Mouse (Mus musculus) ES-CJ7 (cell line): ENCODE results near the gene Epha4.

Experiments
- DNase-seq: peaks from one replicate; pipeline ENCODE4 v3.0.0; 2011; ENCODE audit warnings: low read depth, low spot score

Gene Epha4

DNA sequence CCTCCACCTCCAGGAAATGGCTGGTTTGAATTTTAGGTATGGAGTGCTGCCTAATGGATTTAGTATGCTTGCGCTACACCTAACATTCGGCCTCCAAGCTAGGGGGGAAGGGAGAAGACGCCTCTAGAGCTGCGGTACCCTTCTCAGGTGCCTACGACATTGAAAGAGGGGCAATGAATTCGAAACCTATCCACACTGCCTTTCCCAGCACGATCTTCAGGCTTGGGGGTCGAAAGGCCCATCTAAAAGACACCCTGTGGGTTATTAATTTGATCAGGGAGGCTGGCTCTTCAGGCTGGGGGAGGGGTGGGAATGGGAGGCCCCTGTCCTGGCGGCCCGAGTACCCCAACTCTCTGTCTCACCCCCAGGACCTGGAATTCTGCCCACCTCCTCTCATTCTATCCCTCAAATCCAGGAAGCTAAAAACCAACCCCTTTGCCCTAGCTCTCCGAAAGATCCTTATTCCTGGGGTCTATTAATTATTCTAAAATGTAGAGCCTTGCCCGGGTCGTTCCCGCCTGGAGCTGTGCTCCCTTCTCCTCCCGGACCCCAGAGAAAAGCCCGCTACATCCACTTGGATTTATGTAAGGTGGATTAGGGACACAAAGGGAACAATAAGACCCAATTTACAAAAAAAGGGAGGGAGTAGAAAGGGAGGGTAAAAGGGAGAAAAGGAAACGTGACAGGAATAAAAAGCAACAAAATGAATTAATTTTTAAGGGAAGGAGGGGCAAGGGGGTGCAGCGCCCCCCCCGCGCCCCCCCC is 2.3 kb downstream of the Epha4 start:
- peak; percentile 63 for DNase-seq

- no peak for DNase-seq
Measured at GRCm38 (mm10) chr1:77512059-77512407, 2.9 kb downstream of the Epha4 start.

- DNase-seq: no peak
Measured at GRCm38 (mm10) chr1:77511372-77512058, 3.4 kb downstream of the Epha4 start.

DNA sequence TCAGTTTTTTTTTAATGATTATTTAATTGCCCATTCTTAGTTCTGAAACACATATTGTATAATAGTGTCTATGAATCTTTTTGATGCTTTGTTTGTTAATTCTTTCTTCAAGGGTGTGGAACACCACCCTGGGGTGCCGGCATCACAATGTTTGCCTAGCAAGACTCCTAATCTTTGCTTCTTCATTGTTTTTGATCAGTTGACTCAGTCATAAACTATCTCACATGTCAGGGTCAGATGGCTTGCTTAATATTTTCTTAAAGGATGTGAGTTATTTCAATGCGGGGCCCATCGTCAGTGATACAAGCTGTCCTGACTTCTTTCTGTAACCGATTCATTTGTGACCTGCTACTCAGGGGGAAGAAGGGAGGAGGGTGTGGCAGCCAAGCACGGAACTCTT is 4.3 kb downstream of the Epha4 start:
- no peak for DNase-seq

- DNase-seq: no peak
Measured at GRCm38 (mm10) chr1:77506856-77507200, 8.1 kb downstream of the Epha4 start.

DNA sequence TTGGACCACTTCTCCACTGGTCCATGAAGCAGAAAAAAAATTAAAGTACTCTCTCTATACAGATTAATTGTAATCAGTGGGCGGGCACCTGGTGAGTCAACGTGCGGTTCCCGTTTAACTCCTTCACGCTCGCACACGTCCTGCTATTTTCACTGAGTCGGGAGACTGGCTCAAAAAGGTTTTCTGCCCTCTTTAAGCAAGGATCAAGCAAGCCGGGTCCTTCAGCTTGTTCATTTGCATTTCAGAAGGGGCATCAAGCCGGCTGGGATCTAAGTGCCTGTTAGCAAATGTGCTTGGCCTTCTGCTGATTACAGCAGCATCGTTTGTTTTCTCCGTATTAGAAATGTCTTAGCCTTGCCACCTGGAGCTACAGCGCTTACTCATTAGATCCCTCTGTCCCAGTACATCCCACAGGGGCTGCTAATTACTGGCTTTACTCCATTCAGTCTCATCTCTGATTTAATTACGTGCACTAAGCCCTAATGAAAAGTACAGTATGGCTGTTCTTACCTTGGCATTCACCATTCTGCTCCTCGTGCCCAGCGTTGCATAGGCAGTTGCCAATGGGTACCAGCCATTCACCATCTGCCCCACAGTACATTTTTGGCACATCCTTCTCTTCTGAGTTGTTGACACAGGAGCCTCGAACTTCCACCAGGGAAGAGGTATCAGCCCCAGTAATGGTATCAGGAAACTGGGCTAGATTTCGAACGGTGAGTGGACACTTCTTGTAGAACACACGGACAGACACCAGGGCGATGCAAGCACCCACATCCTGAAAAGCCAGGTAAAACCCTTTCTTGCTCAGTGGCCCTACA is 8.6 kb downstream of the Epha4 start:
- DNase-seq: peak; percentile 32

DNA sequence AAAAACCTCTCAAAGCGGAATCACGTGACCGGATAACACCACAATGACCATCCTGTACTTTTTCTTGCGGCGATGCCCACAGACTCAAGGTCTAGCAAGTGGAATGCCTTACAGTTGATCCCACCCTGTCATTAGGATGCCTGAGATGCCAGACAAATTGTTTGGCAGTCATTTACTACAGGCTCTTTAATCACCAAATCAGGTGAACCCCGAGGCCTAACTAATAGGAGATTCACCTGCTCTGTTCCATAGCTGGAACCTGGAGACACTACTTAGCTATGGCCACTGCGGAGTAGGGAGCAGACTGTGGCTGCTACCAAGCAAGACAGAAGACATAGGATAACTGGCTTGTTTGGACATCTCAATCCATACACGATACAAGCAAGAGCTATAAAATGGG is 9.6 kb downstream of the Epha4 start:
- no peak for DNase-seq

- DNase-seq: peak; percentile 49
Measured at GRCm38 (mm10) chr1:77504813-77505212, 10.1 kb downstream of the Epha4 start.

DNA sequence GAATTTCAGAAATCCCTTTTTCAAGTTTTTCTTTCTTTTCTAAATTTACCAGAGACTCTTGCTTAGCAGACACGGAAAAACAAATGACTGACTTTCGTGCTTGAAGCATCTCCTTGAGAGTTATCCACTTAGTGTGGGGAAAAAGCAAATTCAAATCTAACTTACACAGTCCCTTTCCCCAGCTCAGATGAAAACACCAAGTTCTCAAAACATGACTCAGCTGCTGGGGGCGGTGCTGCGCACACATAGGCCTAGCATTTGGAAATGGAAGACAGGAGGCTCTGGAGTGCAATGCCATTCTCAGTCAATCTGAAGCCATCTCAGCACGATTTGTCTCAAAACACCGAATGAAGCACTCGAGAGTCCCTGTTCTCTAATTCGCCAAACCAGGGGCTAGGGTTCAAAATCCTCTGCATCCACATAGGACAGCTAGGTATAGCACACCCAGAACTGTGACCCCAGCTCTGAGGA is 11.1 kb downstream of the Epha4 start:
- no peak for DNase-seq

DNA sequence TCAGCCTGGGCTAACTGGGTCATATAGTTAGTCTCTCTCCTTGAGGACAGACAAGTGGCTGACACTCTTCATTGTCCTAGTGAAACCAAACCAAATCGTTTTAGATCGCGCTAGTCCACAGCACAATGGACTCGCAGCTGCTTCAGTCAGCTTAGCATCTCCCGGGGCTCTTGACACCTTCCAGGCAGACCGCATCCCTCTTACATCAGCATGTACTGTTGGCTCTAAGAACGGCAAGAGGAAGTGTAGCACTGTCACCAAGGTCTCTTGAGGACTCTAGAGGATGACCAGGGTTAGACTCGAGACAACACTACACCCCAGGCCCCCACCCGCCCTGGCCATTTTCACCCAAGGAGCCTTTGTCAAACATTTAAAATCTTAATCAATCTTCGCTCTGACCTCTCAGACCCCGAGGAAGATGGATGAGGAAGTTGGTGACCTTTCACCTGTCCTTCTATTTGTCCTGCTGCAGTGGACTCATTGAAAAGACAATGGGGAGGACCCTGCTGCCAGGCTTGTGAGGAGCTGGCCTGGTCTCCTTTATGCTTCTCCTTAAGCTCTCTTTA is 12.3 kb downstream of the Epha4 start:
- peak; percentile 83 for DNase-seq

DNA sequence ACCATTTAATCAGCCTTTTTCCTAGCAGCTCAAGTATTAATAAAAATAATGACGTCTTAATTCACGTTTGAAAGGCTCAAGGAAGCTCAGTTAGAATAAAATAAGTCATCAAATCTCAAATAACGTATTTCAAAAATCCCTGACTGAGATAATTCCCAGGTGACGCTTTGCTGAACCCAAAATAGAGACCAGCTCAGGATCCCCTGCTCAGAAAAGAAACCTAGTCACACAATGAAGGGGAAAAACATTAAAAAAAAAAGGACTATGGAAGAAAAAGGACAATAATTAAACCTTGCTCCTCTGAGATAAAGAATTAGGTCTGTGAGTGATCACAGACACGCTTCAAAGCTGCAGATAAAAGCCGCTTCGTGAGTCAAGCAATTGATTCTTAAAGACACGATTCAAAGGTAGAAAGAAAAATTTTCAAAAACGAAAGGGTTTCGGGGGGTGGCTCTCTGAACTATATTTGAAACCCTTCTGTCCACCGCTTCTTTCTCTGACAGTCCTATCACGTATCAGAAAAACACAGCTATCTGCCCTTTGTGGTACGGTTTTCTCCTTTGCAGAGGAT is 13.4 kb downstream of the Epha4 start:
- no peak for DNase-seq

GRCm38 (mm10) chr1:77497506-77497905 is 17.4 kb downstream of the Epha4 start:
- DNase-seq: no peak

DNA sequence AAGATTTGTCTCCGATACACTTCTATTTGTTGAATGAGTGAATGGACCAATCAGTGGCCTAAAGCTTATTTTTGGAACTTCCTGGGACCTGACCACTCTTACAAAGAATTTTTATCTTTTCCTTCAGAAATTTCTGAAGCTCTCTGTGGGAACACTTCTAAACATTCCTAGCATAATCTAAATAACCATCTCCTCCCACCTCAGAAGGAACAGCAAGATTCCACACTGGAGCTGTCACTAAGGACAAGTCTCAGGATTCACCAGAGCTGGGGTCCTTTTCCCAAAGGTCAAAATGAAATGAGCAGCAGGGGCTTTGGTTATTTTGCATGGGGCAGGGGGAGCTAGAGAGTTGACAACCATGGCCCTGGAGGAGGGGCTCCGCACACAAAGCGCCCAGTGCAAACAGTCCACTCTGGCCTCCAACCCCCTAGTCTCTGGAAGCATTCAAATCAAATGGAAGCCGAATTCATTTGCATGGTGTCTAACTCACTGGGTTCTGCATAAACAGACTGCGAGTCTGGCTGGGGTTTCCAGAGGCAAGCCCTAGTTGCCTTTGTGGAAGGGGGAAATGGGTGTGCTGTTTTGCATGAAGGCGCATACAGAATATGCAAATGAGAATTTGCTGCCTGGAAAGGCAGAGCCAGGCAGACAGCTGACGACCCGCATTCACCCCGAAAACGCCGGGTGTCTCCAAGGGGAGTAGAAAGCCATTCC is 18.3 kb downstream of the Epha4 start:
- DNase-seq: peak; percentile 85

- no peak for DNase-seq
Measured at GRCm38 (mm10) chr1:77495790-77496158, 19.1 kb downstream of the Epha4 start.

GRCm38 (mm10) chr1:77495030-77495789 is 19.7 kb downstream of the Epha4 start:
- DNase-seq: no peak

- DNase-seq: peak; percentile 42
Measured at GRCm38 (mm10) chr1:77493841-77494635, 20.9 kb downstream of the Epha4 start.

DNA sequence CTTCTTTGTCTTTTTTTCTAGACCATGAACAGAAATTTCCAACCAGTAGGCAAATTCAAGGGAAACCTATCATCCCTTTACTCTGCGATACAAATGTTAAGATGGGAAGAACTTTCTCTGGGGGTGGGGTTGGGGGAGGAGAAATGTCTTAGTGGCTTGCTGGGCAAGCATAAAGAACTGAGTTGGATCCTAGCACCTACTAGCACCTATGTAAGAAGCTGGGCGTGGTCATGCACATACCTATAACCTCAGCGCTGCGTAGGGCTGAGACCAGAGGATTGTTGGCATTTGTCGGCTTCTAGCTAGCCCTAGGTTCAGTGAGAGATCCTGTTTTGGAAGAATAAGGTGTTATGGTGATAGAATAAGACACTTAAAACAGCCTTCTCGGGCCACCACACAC is 24.7 kb downstream of the Epha4 start:
- peak; percentile 67 for DNase-seq

- no peak for DNase-seq
Measured at GRCm38 (mm10) chr1:77489387-77489786, 25.5 kb downstream of the Epha4 start.

DNA sequence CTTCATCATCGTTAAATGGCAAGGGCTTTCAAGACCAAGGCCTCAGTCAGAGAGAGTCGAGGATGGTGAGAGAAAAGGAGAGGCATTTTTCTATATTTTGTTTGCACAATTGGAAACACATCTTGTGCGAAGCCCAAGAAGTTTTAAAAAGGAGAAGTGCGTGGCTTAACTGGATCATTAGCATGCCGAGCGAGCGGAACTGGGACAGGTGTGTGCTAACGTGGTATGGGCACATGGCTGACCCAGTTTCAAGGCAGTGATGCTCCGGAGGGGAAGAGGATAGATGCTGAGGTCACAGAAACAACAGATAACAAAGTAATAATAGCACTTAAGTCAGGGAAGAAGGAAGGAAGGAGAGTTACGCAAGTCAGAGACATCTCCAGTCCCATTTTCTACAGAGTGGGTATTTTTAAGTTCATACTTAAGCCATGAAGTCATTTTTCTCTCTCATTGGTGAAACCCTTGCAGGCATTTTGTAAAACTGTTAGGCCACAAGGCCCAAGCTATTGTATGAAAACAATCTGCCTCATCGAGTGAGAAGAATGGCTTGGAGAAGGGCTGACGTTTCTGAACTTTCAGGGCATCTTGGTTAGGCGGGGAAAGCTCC is 26.9 kb downstream of the Epha4 start:
- DNase-seq: no peak
